Mouse (Mus musculus): ENCODE data around the gene Adgrg3. TPM values are rescaled to one million over a fixed set of nuclear protein-coding genes. Genes with fewer than 3 reads are reported as not detected.

Gene Adgrg3
- polyA plus RNA-seq, 1 experiment from 2014 or later = 6.0 TPM

GRCm38 (mm10) chr8:95001165-95001564 is 16.3 kb upstream of the Adgrg3 start:
- 43% methylated on average over 5 of the region's 5 CpGs for WGBS (ENCODE audit: insufficient replicate concordance)
- Histone ChIP-seq H3K27me3 (no peaks in the 10 kb centered on the region), H3K4me2 (no peak overlapping the region), H3K36me3 (peaks cover 62% of the 10 kb centered on the region), H3K9ac (0 out of 2 replicates have a peak overlapping the region, but pooled peaks have one; percentile 12), H3K4me1 (replicated peaks) (peaks cover 62% of the 10 kb centered on the region), H3K27ac (peak overlapping the region; percentile 58), H3K4me3 (replicated peaks) (no peak overlapping the region), H3K9me3 (replicated peaks) (no peaks in the 10 kb centered on the region)
- ATAC-seq (ENCODE audit: low read depth) = peak; percentile 21
- no peak for DNase-seq

GRCm38 (mm10) chr8:95001655-95002054 is 15.8 kb upstream of the Adgrg3 start:
- no peaks in the 10 kb centered on the region for H3K9me3 ChIP-seq (replicated peaks)
- no peak overlapping the region for H3K4me3 ChIP-seq (replicated peaks)
- peaks cover 58% of the 10 kb centered on the region for H3K4me1 ChIP-seq (replicated peaks)
- DNase-seq (peak; percentile 74), ATAC-seq (ENCODE audit: low read depth) (peak; percentile 66)
- H3K9ac ChIP-seq = 0 out of 2 replicates have a peak overlapping the region, but pooled peaks have one; percentile 12
- H3K36me3 ChIP-seq = peaks cover 64% of the 10 kb centered on the region
- no peaks in the 10 kb centered on the region for H3K27me3 ChIP-seq
- H3K27ac ChIP-seq = peak overlapping the region; percentile 58
- 3% methylated on average over 7 of the region's 7 CpGs for WGBS (ENCODE audit: insufficient replicate concordance)
- 0 out of 2 replicates have a peak overlapping the region, but pooled peaks have one; percentile 11 for H3K4me2 ChIP-seq

DNA sequence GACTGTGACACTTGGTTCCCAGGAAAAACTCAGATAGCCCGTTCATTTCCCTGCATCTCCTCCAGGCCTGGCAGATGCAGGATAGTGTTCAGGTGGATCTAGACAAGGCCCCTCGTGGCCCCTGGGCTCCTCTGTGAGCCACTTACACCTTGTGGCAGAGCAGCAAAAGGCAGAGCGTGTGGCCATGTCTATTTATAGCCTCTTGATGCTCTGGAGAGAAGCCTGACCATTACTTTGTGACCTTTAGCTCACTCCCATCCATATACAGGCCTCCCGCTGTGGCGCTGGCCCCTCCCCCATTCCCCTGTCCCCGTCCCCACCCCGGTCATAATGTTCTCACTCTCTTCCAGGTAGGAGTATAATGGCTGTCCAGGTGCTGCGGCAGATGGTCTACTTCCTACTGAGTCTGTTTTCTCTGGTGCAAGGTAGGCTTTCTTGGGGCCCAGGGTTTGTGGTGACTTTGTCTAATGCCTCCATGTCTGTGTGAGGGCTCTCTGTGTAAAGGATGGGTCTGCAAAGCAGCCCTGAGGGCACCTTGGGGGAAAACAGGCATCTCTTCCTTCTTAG is 15.3 kb upstream of the Adgrg3 start:
- no peak overlapping the region for H3K4me3 ChIP-seq (replicated peaks)
- peak overlapping the region; percentile 44 for H3K27ac ChIP-seq
- H3K9me3 ChIP-seq (replicated peaks) = no peaks in the 10 kb centered on the region
- DNase-seq (no peak), ATAC-seq (ENCODE audit: low read depth) (peak; percentile 8; the same call in 1 of the 2 replicates)
- H3K9ac ChIP-seq = 0 out of 2 replicates have a peak overlapping the region, but pooled peaks have one; percentile 7
- 0 out of 2 replicates have a peak overlapping the region, but pooled peaks have one; percentile 11 for H3K4me2 ChIP-seq
- peaks cover 69% of the 10 kb centered on the region for H3K36me3 ChIP-seq
- H3K27me3 ChIP-seq = no peaks in the 10 kb centered on the region
- H3K4me1 ChIP-seq (replicated peaks) = peaks cover 53% of the 10 kb centered on the region
- WGBS (ENCODE audit: insufficient replicate concordance) = 48% methylated on average over 8 of the region's 8 CpGs

GRCm38 (mm10) chr8:95012442-95012919 is 5.0 kb upstream of the Adgrg3 start:
- H3K9me3 ChIP-seq (replicated peaks) = no peaks in the 10 kb centered on the region
- 57% methylated on average over 15 of the region's 15 CpGs for WGBS (ENCODE audit: insufficient replicate concordance)
- no peak overlapping the region for H3K4me2 ChIP-seq
- no peak overlapping the region for H3K9ac ChIP-seq
- H3K27ac ChIP-seq = no peak overlapping the region
- DNase-seq (no peak), ATAC-seq (ENCODE audit: low read depth) (no peak)
- H3K4me3 ChIP-seq (replicated peaks) = no peak overlapping the region
- no peaks in the 10 kb centered on the region for H3K27me3 ChIP-seq
- peaks cover 85% of the 10 kb centered on the region for H3K36me3 ChIP-seq
- H3K4me1 ChIP-seq (replicated peaks) = peaks cover 23% of the 10 kb centered on the region

GRCm38 (mm10) chr8:95015866-95016265 is 1.6 kb upstream of the Adgrg3 start:
- no peak overlapping the region for H3K4me2 ChIP-seq
- DNase-seq (no peak), ATAC-seq (ENCODE audit: low read depth) (no peak)
- no peak overlapping the region for H3K4me3 ChIP-seq (replicated peaks)
- H3K4me1 ChIP-seq (replicated peaks) = peaks cover 32% of the 10 kb centered on the region
- H3K9me3 ChIP-seq (replicated peaks) = no peaks in the 10 kb centered on the region
- no peaks in the 10 kb centered on the region for H3K27me3 ChIP-seq
- H3K36me3 ChIP-seq = peaks cover 51% of the 10 kb centered on the region
- 50% methylated on average over 4 of the region's 4 CpGs for WGBS (ENCODE audit: insufficient replicate concordance)
- H3K27ac ChIP-seq = no peak overlapping the region; the same call in 1 of the 2 replicates
- no peak overlapping the region for H3K9ac ChIP-seq

DNA sequence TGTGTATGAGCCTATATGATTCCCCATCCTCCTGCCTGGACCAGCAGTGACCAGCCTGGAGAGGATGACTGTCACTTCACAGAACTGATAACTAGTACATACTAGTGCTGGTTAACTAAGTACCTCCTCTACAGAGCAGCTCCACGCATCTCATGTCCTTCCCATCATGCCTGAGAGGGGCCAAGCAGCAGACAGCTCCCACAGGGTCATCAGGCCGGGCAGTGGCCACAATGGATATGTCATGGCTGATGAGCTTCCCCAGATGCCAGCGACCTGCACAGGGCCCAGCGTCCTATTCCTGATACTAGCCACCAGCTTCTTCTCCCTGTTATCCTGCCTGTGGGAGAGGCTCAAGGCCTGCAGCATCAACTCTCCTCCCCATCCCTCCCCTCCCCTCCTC is 808 bp upstream of the Adgrg3 start:
- Histone ChIP-seq H3K36me3 (peaks cover 43% of the 10 kb centered on the region), H3K9me3 (replicated peaks) (no peaks in the 10 kb centered on the region), H3K27me3 (no peaks in the 10 kb centered on the region), H3K9ac (no peak overlapping the region), H3K4me3 (replicated peaks) (no peak overlapping the region), H3K4me1 (replicated peaks) (peaks cover 31% of the 10 kb centered on the region), H3K27ac (no peak overlapping the region), H3K4me2 (no peak overlapping the region)
- no peak for DNase-seq
- whole genome bisulfite sequencing (ENCODE audit: insufficient replicate concordance) = 41% methylated on average over 4 of the region's 4 CpGs
- no peak for ATAC-seq (ENCODE audit: low read depth)

- DNase-seq (no peak), ATAC-seq (ENCODE audit: low read depth) (no peak)
- H3K4me1 ChIP-seq (replicated peaks) = peaks cover 29% of the 10 kb centered on the region
- peak overlapping the region; percentile 9; the same call in 1 of the 2 replicates for H3K4me3 ChIP-seq (replicated peaks)
- H3K4me2 ChIP-seq = no peak overlapping the region
- WGBS (ENCODE audit: insufficient replicate concordance) = 66% methylated on average over 9 of the region's 9 CpGs
- no peaks in the 10 kb centered on the region for H3K9me3 ChIP-seq (replicated peaks)
- H3K9ac ChIP-seq = no peak overlapping the region
- peaks cover 29% of the 10 kb centered on the region for H3K36me3 ChIP-seq
- H3K27ac ChIP-seq = no peak overlapping the region
- H3K27me3 ChIP-seq = no peaks in the 10 kb centered on the region
Observed at GRCm38 (mm10) chr8:95017969-95018635, 610 bp downstream of the Adgrg3 start.

GRCm38 (mm10) chr8:95020293-95020777 is 2.8 kb downstream of the Adgrg3 start:
- 7% methylated on average over 12 of the region's 12 CpGs for WGBS (ENCODE audit: insufficient replicate concordance)
- H3K27ac ChIP-seq = peak overlapping the region; percentile 75
- H3K4me3 ChIP-seq (replicated peaks) = 0 out of 2 replicates have a peak overlapping the region, but pooled peaks have one; percentile 9
- peaks cover 6% of the 10 kb centered on the region; the same call in 1 of the 2 replicates for H3K36me3 ChIP-seq
- no peaks in the 10 kb centered on the region for H3K27me3 ChIP-seq
- DNase-seq (no peak), ATAC-seq (ENCODE audit: low read depth) (peak; percentile 64)
- H3K9ac ChIP-seq = no peak overlapping the region
- H3K4me2 ChIP-seq = peak overlapping the region; percentile 36
- H3K4me1 ChIP-seq (replicated peaks) = peaks cover 29% of the 10 kb centered on the region
- H3K9me3 ChIP-seq (replicated peaks) = no peaks in the 10 kb centered on the region

GRCm38 (mm10) chr8:95020821-95021220 is 3.3 kb downstream of the Adgrg3 start:
- H3K4me3 ChIP-seq (replicated peaks) = 0 out of 2 replicates have a peak overlapping the region, but pooled peaks have one; percentile 9
- H3K4me2 ChIP-seq = peak overlapping the region; percentile 36
- ATAC-seq (ENCODE audit: low read depth) (no peak), DNase-seq (no peak)
- 19% methylated on average over 10 of the region's 10 CpGs for WGBS (ENCODE audit: insufficient replicate concordance)
- H3K9me3 ChIP-seq (replicated peaks) = no peaks in the 10 kb centered on the region; the same call in 1 of the 2 replicates
- peaks cover 1% of the 10 kb centered on the region; the same call in 1 of the 2 replicates for H3K36me3 ChIP-seq
- no peaks in the 10 kb centered on the region for H3K27me3 ChIP-seq
- H3K4me1 ChIP-seq (replicated peaks) = peaks cover 26% of the 10 kb centered on the region
- peak overlapping the region; percentile 75; the same call in 1 of the 2 replicates for H3K27ac ChIP-seq
- no peak overlapping the region for H3K9ac ChIP-seq

DNA sequence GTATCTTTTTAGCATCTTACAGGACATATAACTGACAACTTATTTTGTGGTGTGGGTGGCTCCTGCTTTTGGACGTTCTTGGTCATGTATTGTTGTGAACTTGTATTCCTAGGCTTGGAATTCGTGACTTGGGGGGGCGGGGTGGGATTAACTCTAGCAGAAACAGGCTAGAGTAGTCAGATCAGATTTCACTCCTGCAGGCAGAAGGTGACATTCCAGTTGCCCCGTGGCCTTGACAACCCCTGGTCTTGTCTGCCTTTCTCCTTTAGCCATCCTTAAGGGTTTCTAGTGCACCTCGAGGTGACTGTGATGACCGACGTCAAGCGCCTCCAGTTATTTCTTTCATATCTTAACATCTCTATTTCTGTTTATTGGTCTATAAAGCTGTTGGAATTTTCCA is 5.7 kb downstream of the Adgrg3 start:
- WGBS (ENCODE audit: insufficient replicate concordance) = 41% methylated on average over 8 of the region's 8 CpGs
- H3K9ac ChIP-seq = no peak overlapping the region
- no peaks in the 10 kb centered on the region; the same call in 1 of the 2 replicates for H3K9me3 ChIP-seq (replicated peaks)
- ATAC-seq (ENCODE audit: low read depth) = no peak
- H3K27me3 ChIP-seq = no peaks in the 10 kb centered on the region
- no peak for DNase-seq
- H3K4me3 ChIP-seq (replicated peaks) = no peak overlapping the region
- no peak overlapping the region for H3K27ac ChIP-seq
- H3K4me1 ChIP-seq (replicated peaks) = peaks cover 13% of the 10 kb centered on the region
- no peaks in the 10 kb centered on the region for H3K36me3 ChIP-seq
- H3K4me2 ChIP-seq = no peak overlapping the region

DNA sequence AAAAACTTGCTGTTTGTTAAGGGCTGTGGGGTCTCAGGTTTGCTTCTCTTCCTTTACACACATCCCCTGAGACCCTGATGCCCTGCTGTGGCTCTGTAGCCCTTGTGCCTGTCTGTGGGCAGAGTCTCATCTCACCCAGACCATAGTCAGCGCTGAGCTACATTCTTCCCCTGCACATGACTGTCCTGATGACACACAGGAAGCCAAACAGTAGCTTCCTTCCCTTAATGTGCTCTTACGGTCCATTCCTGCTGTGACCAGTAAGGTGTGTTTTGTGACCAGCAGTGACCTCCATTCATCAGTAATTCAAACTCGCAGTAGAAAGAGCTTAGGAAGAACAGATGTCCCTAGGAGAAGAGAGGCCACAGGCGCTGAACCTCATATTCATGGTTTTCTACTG is 6.9 kb downstream of the Adgrg3 start:
- ATAC-seq (ENCODE audit: low read depth) (no peak), DNase-seq (no peak)
- H3K4me1 ChIP-seq (replicated peaks) = peaks cover 13% of the 10 kb centered on the region
- no peaks in the 10 kb centered on the region for H3K36me3 ChIP-seq
- H3K9me3 ChIP-seq (replicated peaks) = no peaks in the 10 kb centered on the region; the same call in 1 of the 2 replicates
- H3K27me3 ChIP-seq = no peaks in the 10 kb centered on the region
- no peak overlapping the region for H3K9ac ChIP-seq
- H3K4me2 ChIP-seq = no peak overlapping the region
- no peak overlapping the region for H3K27ac ChIP-seq
- 57% methylated on average over 4 of the region's 4 CpGs for whole genome bisulfite sequencing (ENCODE audit: insufficient replicate concordance)
- no peak overlapping the region for H3K4me3 ChIP-seq (replicated peaks)

Data from liver, embryonic 13.5 days (tissue).